Mouse (Mus musculus) bone marrow macrophage, adult 2 months (primary cell): ENCODE measurements around the gene Mllt3.

Experiments
- CTCF ChIP-seq: IDR thresholded peaks from 2 replicates; pipeline ENCODE4 v1.5.1; 2012; ENCODE audit warnings: low read depth, mild to moderate bottlenecking, low read length, moderate library complexity
- POLR2A ChIP-seq: IDR thresholded peaks from 2 replicates; pipeline ENCODE4 v1.6.1; 2012; ENCODE audit warnings: mild to moderate bottlenecking, low read depth, low read length, borderline replicate concordance

- TF ChIP-seq CTCF (no peak), POLR2A (no peak)
Measured at GRCm38 (mm10) chr4:87781971-87782370, 251.2 kb downstream of the Mllt3 start.
